Mouse (Mus musculus) ES-Bruce4 (cell line): Measurements from ENCODE around the gene Card14. TPM values are rescaled to one million over a fixed set of nuclear protein-coding genes. Genes with fewer than 3 reads are reported as not detected.

Experiments
- H3K27ac ChIP-seq: 2 replicates; pipeline ENCODE4 v1.5.1; 2012; ENCODE audit warnings: low read length, inconsistent platforms; ENCODE audit not compliant: insufficient read depth
- H3K27me3 ChIP-seq: 2 replicates; pipeline ENCODE4 v1.6.1; 2012; ENCODE audit warnings: mild to moderate bottlenecking, low read length, inconsistent platforms; ENCODE audit not compliant: control insufficient read depth, poor library complexity, insufficient read depth, severe bottlenecking
- H3K36me3 ChIP-seq: 2 replicates; pipeline ENCODE4 v1.6.1; 2012; ENCODE audit warnings: inconsistent platforms, mild to moderate bottlenecking, low read length, moderate library complexity; ENCODE audit not compliant: control insufficient read depth, poor library complexity, insufficient read depth, severe bottlenecking
- H3K4me1 ChIP-seq: one replicate; pipeline ENCODE4 v1.8.1; 2011; ENCODE audit warnings: low read length; ENCODE audit not compliant: control insufficient read depth, insufficient read depth
- H3K4me3 ChIP-seq: 2 replicates; pipeline ENCODE4 v1.5.1; 2011; ENCODE audit warnings: low read depth, mild to moderate bottlenecking, low read length
- H3K9ac ChIP-seq: 2 replicates; pipeline ENCODE4 v1.6.1; 2012; ENCODE audit warnings: low read depth, mild to moderate bottlenecking, inconsistent platforms; ENCODE audit not compliant: poor library complexity, severe bottlenecking
- H3K9me3 ChIP-seq: replicated peaks from 2 replicates; pipeline ENCODE4 v1.6.1; 2012; ENCODE audit warnings: mild to moderate bottlenecking, low read length, inconsistent platforms; ENCODE audit not compliant: control insufficient read depth, poor library complexity, insufficient read depth, severe bottlenecking
- CTCF ChIP-seq: IDR thresholded peaks from one replicate; pipeline ENCODE4 v1.8.1; 2011; ENCODE audit warnings: low read depth, low read length
- EP300 ChIP-seq: IDR thresholded peaks from 2 replicates; pipeline ENCODE4 v1.6.1; 2011; ENCODE audit warnings: low read depth, low read length; ENCODE audit not compliant: insufficient read depth
- POLR2A ChIP-seq: IDR thresholded peaks from one replicate; pipeline ENCODE4 v1.8.1; 2011; ENCODE audit warnings: low read length; ENCODE audit not compliant: insufficient read depth
- polyA plus RNA-seq: library from polyadenylated mRNA; stranded (reverse); fragments of >200 nt; gene quantifications from 2 replicates; pipeline ENCODE4 v1.2.4, GENCODE M21; 2011; ENCODE audit warnings: low read depth; ENCODE audit not compliant: missing spikeins, insufficient read depth, insufficient read length

Gene Card14
- polyA plus RNA-seq, 1 experiment = not detected

DNA sequence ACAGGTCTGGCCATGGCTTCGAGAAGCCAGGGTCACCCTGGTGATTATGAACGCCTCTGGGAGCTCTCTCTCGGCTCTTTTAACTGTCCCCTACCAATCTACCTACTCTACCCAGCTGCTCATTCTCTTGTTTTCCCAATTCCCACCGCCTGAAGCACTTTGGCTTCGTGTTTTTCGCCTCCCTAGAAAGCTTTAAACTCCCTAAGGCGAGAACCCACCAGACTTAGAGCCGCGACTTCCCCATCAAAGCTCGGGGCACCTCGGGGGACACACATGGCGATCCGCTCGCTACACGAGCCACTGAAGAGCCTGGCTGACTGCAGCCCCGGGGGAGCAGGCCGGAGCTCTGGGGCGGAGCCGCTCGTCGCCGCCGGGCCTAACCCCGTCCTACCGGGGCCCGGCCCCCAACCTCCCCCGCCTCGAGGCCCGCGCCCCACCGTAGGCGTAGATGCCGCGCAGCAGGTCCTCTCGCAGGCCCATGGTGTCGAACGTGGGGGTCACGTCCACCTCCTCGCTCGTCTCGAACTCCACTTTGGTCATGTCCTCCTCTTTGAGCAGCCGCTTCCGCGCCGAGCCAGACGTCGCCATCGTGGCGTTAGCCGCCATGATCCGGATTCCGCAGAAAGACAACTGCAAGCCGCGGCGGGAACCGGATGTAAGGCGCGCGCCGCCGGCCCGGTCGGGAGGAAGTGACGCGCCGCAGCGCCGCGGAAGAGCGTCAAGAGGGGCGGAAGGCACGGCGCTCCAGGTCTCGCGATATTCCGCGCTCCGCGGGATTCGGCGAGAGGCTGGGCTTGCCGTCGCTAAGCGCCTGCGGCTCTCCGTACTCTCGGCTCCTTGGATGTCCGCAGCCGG is 8.0 kb upstream of the Card14 start, which contains the start of gene Eif4a3:
TSS of gene Eif4a3 (minus strand) at position 699 of the 855 bp plus-strand sequence.
- TF ChIP-seq EP300 = 0 out of 2 replicates have a peak, but pooled peaks have one; percentile 6
- TF ChIP-seq CTCF = no peak
- peak; percentile 46 for TF ChIP-seq POLR2A
- peak within 1 kb of the TSS; percentile 28; the same call in 1 of the 2 replicates for H3K27ac ChIP-seq
- peaks cover 35% of the 10 kb centered on the region for H3K36me3 ChIP-seq
- H3K9ac ChIP-seq = peak within 1 kb of the TSS; percentile 93
- peak within 1 kb of the TSS; percentile 87 for H3K4me3 ChIP-seq
- no peaks in the 10 kb centered on the region for H3K27me3 ChIP-seq
- no peaks in the 10 kb centered on the region for H3K9me3 ChIP-seq
- H3K4me1 ChIP-seq = no peaks in the 10 kb centered on the region

DNA sequence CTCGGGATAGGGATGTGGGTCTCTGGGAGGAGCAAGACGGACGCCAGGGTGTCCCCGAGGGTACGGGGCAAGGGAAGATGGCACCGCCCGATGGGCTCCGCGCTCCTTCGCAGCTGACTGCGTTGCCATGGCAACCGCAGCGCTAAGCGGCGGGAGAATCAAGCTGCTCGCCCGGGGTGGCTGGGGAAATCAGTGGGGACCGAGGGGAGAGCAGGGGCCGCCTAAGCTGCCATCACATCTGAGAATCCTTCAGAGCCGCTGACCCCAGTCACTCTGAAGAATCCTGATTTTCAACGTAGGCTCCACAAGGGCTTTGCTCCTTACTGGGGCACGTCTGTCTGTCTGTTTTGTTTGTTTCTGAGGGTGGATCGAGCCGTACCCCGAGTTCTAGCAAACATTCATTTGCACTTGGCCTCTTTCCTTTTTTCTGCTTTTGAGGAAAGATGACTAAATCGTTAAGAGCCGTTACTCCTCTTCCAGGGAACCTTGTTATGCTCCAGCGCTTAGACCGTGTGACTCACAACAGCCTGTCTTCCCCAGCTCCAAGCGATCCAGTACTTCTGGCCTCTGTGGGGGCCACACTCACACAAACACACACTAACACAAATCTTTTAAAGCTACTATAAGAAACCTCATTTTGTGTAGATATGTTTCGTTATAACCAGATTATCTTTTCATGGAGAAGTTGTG is 7.2 kb upstream of the Card14 start:
- TF ChIP-seq POLR2A = no peak
- no peak for TF ChIP-seq CTCF
- TF ChIP-seq EP300 = no peak
- Histone ChIP-seq H3K4me3 (peak overlapping the region; percentile 87), H3K9ac (peak overlapping the region; percentile 93), H3K9me3 (no peaks in the 10 kb centered on the region), H3K27ac (peak overlapping the region; percentile 28; the same call in 1 of the 2 replicates), H3K36me3 (peaks cover 27% of the 10 kb centered on the region), H3K4me1 (no peaks in the 10 kb centered on the region), H3K27me3 (no peaks in the 10 kb centered on the region)

DNA sequence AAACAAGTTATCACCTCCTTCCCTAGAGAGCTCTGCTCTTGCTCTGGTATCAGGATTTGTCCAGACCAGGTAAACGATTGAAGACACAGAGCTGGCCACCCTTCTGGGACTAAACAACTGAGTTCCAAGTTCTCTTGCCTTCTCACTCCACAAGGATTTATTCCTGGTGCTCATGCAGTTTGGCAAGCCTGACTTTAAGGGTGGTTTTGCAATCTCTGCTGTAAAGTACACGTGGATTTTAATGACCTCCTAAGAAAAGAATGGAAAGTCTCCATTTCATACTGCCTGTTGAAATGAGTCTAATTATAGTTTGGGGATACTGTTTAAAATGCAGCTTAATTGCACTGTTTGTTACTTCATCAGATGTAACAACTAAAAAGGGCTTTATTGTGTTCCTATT is 6.6 kb upstream of the Card14 start:
- no peaks in the 10 kb centered on the region for H3K4me1 ChIP-seq
- H3K4me3 ChIP-seq = no peak overlapping the region
- TF ChIP-seq CTCF (no peak), POLR2A (no peak), EP300 (no peak)
- peaks cover 22% of the 10 kb centered on the region for H3K36me3 ChIP-seq
- no peak overlapping the region for H3K27ac ChIP-seq
- no peaks in the 10 kb centered on the region for H3K9me3 ChIP-seq
- H3K9ac ChIP-seq = peak overlapping the region; percentile 93; the same call in 1 of the 2 replicates
- H3K27me3 ChIP-seq = no peaks in the 10 kb centered on the region

DNA sequence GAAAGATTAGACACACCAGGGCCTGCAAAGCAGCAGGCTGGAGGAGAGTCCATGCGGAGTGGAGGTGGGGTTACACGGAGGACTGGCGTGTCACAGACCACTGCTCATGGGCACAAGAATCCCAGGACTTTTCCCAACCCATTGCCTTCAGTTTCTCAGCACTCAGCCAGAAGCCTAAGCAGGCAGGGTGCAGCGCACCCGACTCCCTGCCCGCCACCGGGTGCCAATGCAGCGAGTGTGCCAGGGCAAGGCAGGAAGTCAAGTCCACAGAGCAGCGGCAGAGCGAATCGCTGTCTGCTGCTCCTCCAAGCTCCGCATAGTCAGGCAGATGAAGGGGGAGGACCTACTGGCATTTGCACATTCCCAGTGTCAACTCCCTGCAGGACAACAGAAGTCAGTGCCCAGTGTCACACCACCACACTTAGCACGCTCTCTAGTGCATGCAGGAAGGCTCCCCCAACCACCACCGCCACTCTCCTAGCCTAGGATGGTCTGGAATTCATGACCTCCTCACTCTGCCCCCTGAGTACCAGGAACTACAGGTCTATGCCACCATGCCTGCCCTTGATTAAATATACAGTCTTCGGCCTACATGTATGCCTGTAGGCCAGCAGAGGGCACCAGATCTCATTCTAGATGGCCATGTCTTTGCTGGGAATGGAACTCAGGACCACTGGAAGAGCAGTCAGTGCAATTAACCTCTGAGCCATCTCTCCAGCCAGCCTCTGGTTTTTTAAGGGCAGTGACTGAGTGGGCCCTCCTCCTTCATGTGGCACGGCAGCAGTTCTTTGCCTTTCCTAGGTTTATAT is 2.5 kb upstream of the Card14 start:
- Histone ChIP-seq H3K4me3 (peak overlapping the region; percentile 21), H3K27ac (no peak overlapping the region), H3K27me3 (no peaks in the 10 kb centered on the region)

DNA sequence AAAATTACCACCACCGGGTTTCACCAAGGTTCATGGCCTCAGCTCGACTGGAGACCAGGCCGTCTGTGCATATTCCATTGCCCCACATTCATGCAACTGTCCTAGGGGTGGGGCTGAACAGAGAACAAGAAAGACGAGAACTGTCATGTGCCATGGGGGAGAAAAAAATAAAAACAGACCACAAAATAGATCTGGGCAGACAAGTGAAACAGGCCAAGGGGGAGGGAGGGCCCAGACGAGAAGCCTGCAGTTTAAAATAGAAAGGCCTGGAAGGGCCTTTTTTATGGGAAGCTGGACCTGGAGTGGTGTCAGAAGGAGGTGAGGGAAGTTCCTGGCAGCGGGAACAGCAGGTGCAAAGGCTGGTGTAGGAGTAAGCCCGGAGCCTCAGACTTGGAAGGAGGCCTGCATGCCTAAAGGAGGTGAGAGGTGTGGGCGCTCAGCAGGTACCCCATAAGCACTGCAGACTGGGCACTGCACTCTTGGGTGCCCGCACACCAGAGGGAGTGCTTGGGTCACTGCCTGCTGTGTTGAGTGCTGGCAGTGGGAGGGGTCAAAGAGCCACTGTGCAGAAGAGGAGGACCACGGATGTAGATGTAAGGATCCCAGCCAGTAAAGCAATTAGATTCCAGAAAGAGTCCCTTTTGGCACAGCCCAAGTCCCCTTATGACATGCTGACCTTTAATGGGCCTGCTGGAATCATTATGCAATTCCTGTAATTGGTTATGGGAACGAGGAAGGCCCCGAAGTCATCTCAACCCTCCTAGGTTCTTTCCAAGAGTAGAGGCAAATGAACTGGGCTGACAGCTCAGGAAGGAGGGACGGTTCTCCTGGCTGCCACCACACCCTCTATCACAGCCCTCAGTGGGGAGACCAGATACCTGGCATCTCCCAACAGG is 558 bp upstream of the Card14 start:
- Histone ChIP-seq H3K4me3 (no peak overlapping the region), H3K4me1 (no peaks in the 10 kb centered on the region), H3K27me3 (no peaks in the 10 kb centered on the region), H3K27ac (no peak overlapping the region), H3K36me3 (no peaks in the 10 kb centered on the region), H3K9ac (no peak overlapping the region), H3K9me3 (no peaks in the 10 kb centered on the region)
- TF ChIP-seq CTCF (no peak), EP300 (no peak), POLR2A (no peak)

More for the DNA sequence above, 2.5 kb upstream of the Card14 start:
- Histone ChIP-seq H3K9me3 (no peaks in the 10 kb centered on the region), H3K4me1 (no peaks in the 10 kb centered on the region), H3K9ac (no peak overlapping the region), H3K36me3 (no peaks in the 10 kb centered on the region)
- TF ChIP-seq POLR2A (no peak), CTCF (peak; percentile 57)
